Mouse (Mus musculus) heart, adult 9 months (tissue): ENCODE measurements at regions not wholly inside any gene's neighbourhood (a gene's known extent, or its start where the extent isn't known, plus 50 kb on each side); places are given as distances from the start of the nearest gene placed in this dataset.

ENCODE experiments used
- DNase-seq, 2 experiments: peaks; one replicate each; pipeline ENCODE4 v3.0.0; 2022; ENCODE audit warnings: low spot score in 2 of 2

DNA sequence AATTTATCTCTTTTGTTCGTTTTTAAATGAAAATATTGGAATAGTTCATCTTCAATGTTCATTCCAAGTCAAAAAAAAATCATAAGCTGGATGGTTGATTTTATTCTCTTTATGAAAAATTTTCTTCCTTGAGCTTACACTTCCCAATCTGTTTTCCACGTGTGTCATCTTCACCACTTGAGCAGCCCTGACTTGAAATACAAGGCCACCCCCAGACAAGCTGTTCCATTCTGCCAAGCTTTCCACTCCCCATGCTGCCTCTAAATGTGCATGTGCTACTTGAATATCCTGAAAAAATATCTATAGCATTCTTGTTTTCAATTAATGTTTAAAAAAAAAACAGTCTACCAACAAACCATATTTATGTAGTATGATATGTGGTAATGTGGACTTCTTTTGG is 693.2 kb downstream of the Basp1 start:
- no peak for DNase-seq

DNA sequence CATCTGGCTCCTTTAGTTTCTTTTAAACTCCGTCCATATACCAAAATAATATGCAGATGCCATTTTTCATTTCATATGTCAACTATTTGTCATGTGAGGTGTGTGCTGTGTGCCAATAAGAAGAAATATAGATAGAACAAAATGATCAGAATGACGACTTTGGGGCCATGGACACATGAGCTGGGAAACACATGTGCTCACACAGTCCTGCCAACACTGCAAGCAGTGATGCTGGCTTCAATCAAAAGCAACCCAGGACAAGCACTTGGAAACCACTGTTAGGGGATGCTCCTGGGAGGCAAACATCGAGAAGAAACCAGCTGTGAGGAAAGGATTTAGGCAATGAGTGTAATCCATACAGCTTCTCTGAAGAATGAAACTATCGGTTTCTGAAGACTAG is 731.4 kb downstream of the Basp1 start:
- DNase-seq: no peak

DNA sequence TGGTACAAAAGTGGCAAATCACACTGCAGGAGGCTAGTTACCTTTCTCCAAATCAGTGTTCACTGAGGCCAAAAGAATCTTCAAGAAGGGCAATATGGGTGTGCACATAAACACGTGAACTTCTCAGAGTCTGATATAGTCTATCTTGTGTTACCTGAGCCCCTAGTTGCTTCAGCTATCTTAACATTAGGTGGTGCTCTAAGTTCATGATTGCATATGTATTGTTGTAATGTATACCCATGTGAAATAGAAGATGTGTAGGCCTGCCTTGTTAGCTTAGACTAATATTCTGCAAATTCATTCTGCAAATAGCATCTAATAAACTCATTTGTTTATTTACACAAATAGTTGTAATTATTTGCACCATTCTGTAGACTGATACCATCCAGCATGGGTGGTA is 764.6 kb downstream of the Basp1 start:
- no peak for DNase-seq

DNA sequence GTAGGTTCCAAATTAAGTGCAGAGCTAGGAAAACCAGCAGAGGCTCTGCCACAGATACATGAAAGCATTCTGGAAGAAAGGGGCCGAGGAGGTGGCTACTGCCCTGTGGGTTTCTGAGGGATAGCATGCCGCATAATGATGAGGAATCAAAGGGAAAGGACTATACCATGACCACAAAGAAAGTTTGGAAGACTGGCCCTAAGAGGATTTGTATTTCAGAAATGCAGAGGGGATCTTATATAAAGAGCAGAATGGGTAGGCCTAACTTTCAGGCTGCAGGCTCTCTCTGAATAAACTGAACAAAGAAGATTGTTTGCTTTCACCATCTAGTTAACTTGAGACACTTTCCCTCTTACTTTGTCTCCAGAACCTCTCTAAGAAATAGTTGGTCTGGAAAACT is 777.9 kb downstream of the Basp1 start:
- no peak for DNase-seq

DNA sequence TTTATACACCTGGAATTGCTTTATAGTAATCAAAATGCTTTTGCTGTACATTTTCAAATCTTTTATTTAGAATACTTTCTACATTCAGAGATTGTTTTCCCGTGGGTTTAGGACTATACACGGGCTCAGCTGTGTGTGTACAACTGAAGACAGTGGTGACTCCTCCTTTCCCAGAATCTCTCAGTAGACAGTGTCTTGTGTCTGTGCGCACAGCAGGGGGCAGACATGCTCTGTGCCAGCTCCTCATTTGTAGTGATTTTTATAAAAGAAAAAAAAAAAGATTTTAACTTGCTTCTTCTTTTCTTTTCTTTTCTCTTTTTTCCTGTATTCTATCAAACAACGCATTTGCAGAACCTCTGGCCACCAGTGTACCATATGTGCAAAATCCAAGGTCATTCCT is 817.3 kb downstream of the Basp1 start:
- DNase-seq: no peak

DNA sequence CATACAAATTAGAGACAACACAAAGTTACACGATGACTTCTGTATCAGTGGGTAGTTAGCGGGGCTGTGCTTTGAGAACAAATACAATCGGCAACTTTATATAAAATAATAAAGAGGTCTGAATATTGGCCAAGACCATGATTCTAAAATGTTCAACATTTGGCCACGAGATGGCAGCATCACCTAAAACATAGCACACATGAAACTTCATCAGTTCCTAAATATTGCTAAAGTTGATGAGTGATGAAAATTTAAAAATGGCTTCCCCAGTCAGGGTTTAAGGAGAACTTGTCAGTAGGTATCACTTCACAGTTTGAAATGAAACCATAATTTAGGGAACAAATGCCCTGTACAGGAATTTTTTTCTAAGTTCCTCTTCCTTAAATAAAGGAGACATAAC is 824.6 kb downstream of the Basp1 start:
- peak; percentile 8 to 25 for DNase-seq

DNA sequence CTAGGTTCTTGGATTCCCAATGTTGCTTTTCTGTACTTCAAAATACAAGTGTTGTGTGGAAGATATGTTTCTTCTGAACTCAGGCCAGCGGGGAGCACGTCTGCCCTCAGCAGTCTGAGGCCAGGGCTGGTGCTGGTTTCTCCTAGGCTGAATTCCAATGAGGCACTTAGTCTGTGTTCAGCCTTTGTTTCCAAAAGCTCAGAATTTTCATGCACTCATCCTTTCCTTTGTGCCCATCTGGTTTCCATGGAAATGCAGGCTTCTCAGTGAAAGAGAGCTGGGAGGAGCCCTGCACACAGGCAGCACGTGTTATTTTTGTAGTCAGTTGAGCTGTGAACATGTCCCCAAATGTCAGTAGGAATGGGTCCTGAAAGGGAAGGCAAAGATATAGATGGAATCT is 846.6 kb downstream of the Basp1 start:
- no peak for DNase-seq

DNA sequence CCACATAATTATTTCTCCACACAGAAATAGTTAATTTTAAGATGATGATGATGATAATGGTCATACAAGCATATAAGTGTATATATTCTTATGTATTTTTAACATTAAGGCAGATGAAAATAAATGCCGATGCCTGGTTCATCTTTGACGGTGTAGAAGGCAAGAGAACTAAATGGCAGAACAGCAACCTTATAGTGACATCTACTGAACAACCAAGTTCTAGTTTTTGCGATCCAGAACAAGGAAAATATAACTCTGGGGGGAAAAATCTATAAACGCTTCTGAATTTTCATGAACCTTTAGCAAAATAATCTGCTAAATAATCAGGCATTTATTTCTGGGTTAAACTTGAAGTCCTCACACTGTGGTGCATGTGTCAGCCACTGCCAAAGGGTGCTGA is 856.8 kb downstream of the Basp1 start:
- no peak for DNase-seq

DNA sequence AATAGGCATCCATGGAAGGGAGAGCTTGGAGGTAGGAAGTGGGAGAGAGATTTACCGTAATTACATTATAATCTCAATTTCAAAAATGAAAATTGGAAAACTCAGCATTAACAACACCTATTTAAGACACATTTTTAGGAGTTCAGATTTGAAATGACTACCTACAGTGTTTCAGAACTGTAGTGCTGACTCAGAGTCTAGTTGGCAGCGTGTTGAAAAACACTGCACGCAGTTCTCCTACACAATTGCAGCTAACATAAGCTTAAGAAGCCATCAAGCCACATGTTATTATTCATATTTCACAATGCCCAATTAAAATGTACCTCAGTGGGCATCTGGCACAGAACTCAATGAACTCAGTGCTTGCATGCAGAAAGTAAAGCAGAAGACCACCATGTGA is 863.5 kb downstream of the Basp1 start:
- DNase-seq: no peak

DNA sequence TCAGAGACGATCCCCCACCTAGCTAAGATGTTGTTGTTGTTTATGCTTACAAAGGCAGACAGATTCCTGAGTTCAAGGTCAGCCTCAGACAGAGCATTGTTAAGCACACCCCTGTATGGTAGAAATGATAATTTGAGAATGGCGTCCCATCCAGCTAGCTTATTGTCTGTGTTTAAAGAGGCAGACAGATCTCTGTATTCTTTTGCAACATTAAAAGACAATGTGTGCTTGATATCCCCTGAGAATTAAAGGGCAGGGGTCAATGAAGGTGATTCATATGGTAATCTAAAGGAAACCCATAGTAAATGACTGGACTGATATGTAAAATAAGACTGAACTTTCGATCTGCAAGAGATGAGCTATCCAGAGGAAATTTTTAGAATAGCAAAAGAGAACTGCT is 883.5 kb downstream of the Basp1 start:
- DNase-seq: no peak

DNA sequence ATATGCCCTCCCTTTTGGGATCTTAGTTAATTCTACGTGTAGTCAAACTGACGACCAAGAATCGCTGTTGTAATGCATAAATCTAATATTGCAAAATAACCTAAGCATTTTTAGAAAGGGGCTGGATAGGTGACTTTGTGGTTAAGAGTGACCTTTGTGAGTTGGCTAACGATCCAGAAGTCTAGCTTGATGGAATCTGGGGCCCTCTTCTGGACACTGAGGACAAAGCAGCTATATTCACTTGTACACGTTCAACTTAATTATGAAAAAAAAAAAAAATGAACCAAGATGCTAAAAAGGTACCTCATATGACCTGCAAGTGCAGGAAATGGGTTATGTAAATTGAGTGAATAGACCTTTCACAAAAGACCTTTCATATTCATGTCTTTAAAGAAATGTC is 886.2 kb downstream of the Basp1 start:
- no peak for DNase-seq

DNA sequence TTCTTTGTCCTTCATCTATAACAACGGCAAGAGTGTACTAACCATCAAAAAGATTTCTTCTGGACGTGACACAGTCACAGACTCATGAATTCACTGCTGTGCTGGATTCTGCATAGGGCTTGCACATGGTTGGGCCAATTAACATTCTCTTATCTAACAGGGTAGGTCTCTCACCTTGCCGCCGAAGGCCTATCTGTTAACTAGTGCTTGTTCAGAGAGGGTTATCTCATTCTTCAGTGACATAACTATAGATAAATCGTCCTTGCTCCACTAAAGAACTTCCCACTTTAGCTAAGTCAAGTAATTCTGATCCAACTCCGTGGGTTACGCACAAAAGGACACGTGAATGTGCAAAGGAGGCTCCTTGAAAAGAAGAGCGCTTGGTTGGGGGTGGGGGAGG is 899.6 kb downstream of the Basp1 start:
- no peak for DNase-seq

DNA sequence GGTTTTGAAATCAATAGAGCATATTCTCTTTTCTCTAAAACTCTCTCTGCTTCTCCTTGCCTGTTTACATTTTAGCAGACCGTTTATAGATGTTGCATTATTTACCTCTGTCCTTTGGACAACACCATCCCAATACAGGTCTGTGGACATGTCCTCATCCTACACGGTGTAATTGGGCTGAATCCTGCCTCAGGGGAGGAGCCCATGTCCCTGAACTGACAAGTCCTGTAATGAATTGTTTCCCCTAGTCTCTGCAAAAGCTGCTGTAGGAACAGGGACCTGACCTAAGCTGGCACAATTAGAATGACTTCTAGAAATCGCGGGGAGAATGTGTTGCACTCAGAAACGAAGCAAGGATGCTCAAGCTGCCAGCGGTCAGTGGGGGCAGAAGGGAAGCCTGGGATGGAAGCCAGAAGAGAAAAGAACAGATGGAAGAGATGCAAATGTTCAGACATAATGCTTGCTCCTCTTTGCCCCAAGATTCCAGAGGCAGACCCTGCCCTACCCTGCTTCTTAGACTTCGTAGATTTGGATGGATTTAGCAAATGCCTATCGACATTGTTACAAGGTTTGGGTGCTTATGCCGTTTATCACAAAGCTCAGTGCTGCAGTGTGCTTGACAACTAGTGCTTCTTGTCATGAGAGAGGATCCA is 911.5 kb downstream of the Basp1 start:
- no peak for DNase-seq

DNA sequence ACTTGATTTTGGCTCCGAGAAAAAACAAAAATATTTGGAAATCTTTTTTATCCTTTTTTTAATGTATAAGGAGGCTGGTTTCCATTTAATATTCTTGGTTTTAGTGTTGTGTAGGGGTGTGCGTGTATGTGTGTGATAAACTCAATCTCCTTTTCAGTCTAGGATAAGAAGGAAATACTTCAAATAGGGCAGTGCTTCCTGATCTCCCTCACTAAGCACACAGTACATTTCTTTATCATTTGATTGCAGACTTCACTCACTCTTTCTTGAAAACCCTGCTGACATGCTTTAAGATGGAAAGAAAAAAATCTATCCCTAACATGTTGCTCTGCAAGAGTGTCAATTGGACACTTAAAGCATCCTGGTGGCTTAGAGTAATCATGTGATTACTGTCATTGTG is 927.3 kb downstream of the Basp1 start:
- DNase-seq: no peak

DNA sequence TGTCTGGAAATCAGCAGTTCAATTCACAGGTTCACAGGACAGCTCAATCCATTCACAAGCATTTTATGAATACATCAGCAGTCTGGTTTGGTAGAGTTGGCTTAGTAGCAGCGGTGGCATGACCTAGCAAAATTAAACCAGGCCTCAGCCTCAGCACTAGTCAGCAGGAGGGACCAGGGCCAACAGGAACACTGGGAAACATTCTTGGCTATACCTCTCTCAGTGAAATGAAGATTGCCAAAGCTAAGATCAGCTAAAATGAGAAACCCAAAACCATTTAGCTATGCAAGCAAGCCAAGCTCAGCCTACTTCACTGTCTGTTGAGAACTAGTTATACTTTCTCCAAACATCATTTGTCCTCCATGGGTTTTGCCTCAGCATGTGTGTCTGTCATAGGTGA is 945.3 kb downstream of the Basp1 start:
- no peak for DNase-seq

DNA sequence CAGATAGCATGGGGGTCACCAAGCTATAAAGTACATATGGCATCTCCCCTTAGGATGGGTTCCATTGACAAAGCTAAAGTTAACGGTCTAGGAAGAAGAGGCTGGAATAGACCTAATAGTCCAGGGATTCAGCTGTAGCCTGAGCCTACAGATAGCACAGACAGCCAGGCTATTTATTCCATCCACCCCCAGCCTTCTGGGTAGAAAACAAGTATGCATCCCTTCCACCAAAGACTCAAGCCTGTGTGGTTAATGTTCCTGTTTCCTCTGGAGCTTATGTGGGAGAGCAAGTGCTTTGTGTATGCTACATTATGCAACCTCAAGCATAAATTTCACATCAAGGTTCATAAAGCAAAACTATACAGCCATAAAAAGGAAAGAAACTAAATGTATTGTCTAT is 955.8 kb downstream of the Basp1 start:
- DNase-seq: no peak

DNA sequence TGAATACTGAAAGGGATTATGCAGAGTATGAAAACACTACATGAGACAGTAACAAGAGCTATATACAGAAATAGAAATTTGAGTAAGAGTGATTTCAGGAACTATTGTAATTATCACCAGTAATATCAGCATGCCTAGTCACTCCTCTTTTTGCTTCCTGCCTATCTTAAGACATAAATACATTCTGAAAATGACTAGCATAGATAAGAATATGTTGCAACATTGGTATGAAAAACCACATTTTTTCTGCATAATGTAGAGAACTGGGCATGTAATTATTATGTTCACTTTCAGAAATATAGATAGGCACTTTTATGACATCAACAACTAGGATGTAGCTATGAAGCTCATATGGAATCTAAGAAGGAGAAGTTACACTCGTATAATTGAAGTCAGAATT is 980.5 kb downstream of the Basp1 start:
- DNase-seq: no peak

DNA sequence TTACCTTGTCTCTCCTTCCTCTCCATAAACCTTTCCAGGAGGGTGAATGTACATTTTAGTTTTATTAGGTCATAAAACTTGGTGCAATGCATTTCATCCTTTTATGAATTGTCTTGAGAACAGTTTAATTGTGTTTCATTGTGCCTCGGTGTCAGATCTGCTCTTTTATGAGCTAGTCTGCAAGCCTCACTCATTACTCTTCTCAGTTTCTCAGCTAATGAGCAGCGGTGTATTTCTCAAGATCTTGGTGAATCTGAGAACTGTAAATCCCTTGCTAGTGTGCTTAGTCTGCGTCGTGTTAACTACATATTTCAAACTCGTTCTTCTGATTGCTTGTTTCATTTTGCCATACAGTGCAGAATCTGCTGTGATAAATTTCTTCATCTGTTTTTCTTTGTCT is 984.4 kb downstream of the Basp1 start:
- no peak for DNase-seq

DNA sequence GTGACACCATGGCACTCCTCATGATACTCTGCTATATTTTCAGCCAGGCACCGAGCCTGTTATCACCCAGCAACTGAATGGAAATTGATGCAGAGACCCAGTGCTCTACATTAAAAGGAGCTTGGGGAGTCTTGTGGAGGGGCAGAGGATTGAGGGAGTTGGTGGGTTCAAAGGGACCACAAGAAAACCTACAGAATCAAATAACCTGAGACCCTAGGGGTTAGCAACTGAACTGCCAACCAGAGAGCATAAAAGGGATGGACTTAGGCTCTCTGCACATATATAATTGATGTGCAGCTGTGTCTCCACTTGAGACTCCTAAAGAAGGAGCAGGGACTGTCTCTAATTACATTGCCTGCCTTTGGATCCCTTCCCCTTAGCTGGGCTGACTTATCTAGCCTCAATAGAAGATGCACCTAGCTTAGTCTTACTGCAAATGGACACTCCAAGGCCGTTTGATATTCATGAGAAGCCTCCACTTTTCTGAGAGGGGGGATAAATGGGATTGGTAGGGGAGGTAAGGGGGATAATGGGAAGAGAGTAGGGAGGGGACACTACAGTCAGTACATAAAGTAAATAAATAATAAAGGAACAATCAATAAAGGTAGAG is 991.1 kb downstream of the Basp1 start:
- DNase-seq: no peak

DNA sequence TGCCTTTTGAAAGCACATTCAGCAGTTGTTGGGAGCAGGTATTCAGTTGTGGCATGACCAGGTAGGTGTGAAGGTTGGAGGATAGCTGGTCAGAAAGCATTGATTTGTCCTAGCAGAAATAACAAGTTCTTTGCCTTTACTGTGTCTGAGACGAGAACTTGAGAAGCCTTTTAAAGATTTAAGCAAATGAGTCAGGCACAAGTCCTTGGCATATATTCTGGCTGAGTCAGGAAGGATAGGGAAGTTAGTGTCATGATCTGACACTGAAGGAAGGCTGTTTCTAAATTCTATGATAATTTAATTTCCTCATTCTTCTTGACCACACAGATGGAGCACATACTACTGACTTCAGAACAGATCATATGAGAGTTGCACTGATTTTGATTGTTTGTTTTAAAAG is 993.8 kb downstream of the Basp1 start:
- DNase-seq: no peak

DNA sequence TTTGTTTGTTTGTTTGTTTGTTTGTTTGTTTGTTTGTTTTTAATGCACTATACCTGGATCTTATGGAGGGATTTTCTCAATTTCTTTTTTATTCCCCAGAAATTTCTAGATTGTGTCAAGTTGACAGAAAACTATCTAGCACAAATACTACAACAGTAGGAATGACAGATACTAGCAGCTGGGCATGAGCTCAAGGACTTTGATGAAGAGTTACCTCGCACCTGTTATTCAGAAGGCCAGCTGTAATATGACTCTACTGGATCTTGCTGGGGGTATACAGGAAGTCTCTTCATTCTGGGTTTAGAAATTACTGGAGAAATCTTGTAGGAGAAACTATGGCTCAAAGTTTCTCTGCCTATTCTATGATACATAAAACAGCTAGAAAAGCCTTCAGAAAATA is 994.4 kb downstream of the Basp1 start:
- no peak for DNase-seq

DNA sequence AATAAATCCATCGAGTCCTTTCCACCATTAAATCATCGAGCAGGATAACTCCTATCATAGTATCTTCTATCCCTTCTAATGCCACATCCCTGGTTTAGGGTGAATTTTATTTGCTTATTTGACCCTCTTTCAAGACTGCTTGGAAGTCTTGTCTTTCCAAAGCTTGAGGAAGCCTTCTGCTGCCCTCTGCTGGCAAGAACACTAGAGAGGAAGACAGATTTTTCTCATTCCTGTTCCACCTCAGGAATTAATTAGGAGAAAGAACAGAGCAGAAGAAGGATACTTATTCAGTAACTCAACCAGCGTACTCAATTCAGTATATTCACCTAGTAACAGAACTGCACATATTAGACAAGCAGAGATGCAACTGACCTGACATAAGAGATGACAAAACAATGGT is 1005.9 kb downstream of the Basp1 start:
- DNase-seq: no peak

DNA sequence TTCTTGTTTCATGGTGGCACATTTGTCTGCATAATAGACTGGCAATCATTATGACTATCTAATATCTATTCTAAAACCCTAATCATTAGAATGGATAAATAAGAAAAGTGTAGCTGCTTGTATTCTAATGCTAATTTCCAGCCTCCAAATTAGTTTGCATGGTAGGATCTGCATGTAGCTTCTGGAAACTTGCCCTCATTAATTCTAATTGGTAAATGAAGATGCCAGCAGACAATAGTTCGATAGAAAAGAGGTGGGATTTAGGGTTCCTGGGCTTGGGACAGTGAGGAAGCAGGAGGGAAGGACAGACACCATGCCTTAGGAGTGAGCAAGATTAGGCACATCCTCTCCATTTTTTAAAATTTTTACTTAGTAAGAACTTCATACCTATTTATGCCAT is 1008.3 kb downstream of the Basp1 start:
- no peak for DNase-seq

DNA sequence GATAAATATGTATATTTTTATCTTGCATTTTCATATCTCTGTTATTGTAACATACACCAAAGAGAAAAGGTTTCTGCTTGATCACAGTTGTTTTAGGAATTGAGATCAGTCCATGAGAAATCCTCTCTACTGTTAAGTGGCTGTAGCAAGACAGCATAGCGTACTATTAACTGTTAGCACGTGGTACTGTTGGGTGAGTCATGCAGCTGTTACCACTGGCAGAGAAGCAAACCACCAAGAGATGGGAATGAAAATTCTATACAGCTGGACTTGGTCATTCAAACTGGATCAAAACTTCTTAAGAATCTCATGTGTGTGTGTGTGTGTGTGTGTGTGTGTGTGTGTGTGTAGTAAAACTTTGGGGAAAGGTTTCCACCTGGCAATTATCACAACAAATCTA is 1013.5 kb downstream of the Basp1 start:
- no peak for DNase-seq
